Mouse (Mus musculus) heart, postnatal 14 days (tissue): ENCODE measurements at regions not wholly inside any gene's neighbourhood (a gene's known extent, or its start where the extent isn't known, plus 50 kb on each side); places are given as distances from the start of the nearest gene placed in this dataset.
"Not testable (repeated sequence)": the region's sequence is repeated elsewhere in the genome, so short reads cannot be mapped to it uniquely, and the experiment has no call there.

Source experiments
- DNase-seq, 2 experiments: peaks; one replicate each; pipeline ENCODE4 v3.0.0; 2021 to 2022
- intact Hi-C: fragments of 180-260 bp; cut with DNase I; formaldehyde crosslinking; loops from one replicate; pipeline ENCODE4 v1.15.1; 2025

DNA sequence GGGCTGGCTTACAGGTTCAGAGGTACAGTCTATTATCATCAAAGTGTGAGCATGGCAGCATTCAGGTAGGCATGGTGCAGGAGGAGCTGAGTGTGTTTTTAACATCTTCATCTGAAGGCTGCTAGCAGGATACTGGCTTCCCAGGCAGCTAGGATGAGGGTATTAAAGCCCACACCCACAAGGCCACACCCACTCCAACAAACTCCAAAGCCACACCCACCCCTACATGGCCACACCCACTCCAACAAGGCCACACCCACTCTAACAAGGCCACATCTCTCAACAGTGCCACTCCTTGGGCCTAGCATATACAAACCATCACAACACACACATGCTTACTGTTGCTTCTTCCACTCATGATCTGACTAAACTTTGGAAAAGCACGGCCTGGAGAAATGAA lies 172.5 kb downstream of the Msrb3 start:
- intact Hi-C loops: no loop called here
- DNase-seq: no peak

DNA sequence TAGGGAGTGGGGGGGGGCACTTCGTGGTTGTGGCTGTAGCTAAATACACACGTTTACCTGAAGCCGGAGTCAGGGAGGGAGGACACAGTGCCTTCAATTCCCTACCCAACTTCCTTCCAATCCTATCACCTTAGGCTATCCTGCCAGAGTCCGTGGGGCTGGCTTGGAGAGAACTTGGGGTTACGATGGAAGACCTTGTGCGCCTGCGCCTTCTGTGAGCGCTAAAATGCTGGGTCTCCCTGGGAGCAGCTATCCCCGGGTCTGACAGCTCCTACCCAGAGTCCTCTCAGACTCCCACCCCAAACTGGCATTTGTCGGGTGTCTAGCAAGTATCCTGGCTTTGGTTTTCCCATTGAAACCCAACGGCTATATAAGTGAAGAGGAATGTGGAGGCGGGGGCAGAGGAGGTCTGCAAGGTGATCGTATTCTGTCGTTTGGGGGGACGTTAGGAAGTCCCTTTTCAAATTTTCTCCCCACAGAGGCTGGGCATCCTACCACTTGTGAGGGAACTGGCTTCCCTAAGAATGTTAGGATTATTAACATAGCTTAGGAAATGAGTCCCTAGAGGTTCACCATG lies 176.9 kb downstream of the Msrb3 start:
- intact Hi-C loops: no loop called here
- DNase-seq: no peak

DNA sequence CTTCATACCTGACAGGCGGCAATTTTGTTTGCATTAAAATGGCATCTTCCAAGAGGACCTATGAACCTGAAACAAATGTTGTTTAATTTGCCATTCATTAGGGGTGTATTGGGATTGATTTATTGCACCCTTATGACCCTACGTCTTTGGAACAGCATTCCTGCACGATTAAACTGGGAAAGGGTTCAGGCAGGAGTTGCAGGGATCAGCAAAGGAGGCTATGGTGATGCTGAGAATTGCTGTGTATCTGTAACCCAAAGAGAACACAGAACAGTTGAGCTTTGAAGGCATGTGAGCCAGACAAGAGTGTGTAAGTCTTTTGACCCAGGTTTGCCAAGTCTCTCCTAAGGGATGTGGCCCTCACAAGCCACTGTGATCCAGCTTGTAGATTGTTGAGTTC lies 177.9 kb downstream of the Msrb3 start:
- no peak for DNase-seq
- intact Hi-C loops: no loop called here

DNA sequence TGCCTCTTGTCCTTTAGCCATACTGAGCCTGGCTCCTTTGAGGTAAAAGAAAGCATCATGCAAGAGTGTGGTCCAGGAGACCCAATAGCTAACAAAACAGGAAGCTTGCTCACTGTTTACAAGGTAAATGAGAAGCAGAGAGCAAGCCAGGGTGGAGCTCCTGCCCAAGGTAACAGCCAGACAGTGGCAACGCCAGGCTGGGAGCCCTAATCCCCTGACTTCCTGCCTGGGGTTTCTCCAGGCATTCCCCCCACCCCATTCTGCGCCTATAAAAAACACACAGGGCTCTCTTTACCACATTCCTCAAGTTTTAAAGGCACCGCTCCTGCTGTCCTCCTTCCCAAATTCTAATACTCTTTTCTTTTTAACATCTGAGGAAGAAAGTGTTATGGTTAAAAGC lies 178.8 kb downstream of the Msrb3 start:
- intact Hi-C loops: no loop called here
- no peak for DNase-seq

DNA sequence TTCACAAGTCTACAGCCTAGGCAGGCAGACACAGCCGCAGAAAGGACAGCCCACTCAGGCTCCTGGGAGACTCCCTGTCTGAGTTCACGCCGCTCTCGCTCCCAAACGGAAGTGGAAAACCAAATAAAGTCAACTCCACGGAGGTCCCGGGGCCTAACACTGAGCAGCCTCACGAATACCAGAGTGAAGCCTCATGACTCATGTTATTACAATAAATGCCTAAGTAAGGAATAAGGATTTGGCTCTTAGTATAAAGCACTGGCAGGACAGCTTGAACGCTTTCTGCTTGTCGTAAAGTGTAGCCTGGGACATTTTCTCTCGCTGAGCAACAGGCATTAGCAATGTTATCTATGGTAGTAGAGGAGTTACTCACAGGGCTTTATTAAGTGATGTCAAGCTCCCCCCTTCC lies 181.7 kb downstream of the Msrb3 start:
- intact Hi-C loops: no loop called here
- peak; percentile 36 to 42 for DNase-seq

DNA sequence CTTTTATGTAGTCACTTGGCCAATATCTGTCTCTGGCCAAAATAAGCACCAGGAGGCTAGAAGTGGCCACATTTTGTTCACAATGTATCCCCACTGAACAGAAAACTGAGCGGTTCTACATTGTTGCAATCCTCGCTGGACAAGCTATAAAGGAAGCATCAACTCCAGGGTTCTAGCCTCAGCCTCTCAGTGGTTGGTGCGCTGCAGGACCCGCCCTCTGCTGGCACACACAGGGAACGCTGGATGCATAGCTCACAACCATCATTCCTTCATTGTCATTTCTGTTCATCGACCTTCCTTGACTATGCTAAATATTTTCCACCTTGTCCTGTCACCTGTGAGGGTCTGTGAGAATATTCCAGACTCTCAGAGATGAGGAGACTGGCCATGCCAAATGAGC lies 182.5 kb downstream of the Msrb3 start:
- intact Hi-C loops: no loop called here
- DNase-seq: no peak

DNA sequence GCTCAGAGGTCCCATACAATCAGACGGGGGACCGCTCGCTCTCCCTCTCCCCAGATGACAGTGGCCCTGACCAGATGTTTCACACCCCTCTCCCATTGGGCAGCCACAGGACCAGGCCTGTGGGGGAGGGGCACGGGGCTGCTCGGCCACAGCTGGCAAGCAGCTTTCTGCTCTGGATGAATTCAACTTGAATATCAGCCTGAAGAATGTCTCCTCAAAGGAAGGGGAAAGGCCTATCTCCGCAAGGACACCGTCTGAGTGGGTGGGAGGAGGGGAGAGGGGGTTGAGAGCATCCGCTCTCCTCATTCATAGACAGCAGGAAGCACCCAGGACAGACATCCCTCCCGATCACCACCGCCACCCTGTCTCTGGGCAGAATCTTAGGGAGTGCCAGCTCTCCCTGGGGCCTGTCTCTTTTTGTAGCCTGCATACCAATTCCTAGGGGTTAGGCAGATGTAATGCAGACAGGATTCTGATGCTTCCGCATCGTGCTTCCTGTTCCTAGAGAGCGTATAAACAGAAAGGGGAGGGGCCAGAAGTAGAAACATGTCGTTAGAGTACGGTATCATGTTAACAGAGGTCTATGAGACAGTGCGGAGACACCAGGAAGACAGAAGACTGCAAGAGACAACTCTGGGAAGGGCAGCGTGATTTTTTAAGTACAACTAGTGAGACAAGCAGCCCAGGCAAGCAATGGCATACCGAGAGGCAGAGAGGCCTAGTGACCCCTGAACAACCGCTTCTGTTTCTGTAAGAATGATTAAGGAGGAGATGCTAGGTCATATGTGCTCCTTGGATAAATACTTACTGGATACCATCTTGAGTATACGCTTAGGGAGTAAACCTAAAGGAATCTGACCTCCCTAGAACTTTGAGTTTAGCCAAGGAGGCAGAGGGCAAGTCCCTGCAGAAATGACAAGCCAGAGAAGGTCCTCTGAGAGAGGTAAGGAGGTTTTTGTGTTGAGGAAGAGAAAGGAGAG lies 190.8 kb downstream of the Msrb3 start:
- DNase-seq: peak; percentile 16 to 45
- intact Hi-C loops: loop anchor here (10.0 kb wide), 1 partner anchor 157 kb away; no protein-coding TSS in a partner anchor

DNA sequence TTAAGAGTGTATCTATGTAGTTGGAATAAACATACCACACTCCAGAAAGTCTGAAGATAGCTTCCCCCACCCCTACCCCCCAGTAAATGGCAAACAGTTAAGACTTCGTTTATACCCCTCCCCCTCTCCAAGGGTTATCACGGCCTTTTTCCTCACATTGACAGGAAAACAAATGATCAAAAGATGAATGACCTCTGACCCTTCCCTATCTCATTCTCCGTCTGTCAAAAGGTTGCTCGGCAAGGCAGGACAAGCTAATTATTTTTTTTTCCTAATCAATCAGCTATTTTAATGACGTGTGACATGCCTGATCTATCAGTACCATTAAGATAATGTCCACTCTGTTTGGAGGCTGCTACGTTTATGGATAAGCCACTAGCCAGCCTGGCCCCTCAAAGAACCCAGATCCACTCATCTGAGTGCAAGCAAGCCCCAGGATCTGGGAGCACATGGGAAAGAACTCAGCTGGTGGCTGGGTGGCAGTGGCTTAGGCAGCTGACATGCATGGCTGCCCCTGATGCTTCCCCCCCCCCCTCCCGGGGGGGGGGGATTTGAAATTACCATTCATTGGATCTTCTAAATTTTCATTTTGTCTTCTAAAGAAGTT lies 192.1 kb downstream of the Msrb3 start:
- DNase-seq: no peak
- intact Hi-C loops: loop anchor here (10.0 kb wide), 1 partner anchor 158 kb away; no protein-coding TSS in a partner anchor

DNA sequence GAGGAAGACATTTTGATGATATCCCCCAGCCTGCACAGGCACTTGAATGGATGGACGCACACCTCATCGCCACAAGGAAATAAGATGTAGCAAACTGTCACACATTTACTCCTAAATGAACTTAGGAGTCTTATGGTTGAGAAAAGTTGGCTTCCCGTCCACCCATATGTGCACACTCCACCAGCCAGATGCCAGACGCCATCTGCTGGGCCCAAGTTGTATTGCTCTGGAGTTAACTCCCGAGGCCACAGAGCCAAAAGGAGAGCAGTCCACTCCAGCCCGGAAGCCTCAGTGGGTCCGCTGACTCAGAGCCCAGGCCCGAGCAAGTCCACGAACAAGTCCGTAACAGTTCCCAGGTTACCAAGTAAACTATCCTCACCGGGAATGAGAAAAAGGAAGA lies 197.1 kb downstream of the Msrb3 start:
- intact Hi-C loops: loop anchor here (1.0 to 10.0 kb wide), 4 partner anchors 115 to 445 kb away; no protein-coding TSS in a partner anchor
- DNase-seq: peak; percentile 81 to 89

DNA sequence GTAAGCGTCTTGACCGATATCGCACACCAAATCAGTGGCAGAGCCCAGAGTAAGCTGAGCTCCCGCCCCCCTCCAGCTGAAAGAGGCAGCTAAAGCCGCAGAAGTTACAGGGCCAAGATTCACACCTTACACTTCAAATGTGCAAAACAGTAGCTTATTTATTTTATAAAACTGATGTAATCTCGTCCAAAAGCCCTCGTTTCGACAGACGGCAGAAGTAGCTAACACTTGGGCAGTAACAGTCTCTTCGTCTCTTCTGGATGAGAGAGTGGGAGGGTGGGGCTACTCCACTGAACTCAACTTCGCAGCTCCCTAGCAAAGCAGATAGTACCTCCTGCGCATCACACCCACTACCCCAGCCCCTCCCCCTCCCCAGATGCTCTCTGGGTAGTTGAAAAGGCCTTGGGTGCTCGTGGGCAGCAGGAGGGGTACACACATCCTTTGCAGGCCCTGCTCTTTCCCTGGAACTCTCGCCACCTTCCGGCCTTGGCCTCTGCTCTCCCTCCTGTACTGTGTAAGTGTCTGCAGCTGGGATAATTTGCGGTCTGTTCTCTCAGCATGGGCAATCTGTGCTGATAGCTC lies 201.5 kb downstream of the Msrb3 start:
- intact Hi-C loops: no loop called here
- no peak for DNase-seq

DNA sequence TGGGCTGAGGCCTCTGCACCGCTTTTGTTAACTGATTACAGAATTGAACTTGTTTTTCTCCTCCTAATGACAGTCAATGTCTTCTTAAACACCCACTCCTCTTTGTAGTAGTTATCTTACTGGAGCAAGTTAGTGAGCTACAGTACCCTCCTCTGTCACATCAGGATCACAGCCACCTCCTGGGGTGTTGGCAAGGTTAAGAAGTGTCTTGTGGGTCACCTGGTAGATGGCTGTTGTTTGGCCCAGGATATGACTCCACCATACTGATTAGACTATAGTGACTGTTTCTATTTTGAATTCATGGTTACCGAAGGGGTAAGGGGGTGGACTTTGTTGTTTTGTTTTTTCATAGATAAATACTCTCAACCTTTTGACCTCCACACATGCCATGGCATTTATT lies 202.4 kb downstream of the Msrb3 start:
- intact Hi-C loops: no loop called here
- DNase-seq: no peak

DNA sequence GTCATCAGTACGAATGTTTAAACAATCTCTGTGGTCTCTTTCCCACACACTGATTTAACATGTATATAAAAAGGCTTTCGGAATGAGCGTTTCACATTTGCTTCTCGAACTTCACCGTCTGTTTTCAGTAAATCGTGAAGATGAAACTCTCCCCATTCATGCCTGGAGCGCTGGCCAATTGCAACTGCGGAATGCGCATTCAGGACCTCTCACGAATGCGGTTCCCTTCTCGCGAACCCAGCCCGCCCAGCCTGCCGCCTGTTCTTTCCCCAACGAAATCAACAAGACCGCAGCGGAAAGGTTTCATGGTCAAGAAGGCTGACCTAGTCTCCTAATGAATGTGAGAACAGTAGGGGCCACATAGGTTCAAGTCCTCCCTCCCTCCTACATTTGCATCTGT lies 204.4 kb downstream of the Msrb3 start:
- peak in 1 of 2 experiments; percentile 20 for DNase-seq
- intact Hi-C loops: no loop called here

DNA sequence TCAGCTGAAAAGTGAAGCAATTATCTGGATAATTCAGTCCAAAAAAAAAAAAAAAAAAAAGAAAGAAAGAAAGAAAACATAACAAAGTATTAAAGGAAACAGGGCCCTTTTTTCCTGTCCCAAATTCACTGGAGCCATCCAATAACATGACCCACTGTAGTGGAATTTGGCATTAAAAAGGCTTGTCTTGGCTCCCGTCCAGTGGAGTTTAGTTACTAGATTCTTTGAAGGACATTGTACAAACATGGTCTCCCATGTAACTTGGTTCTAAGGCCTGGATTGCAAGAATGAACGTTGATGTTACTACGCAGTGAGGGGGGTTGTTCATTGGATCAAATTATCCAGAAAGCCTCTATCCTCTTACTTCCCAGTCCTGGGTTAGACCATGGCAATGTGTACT lies 207.4 kb downstream of the Msrb3 start:
- intact Hi-C loops: no loop called here
- peak; percentile 15 to 58 for DNase-seq

DNA sequence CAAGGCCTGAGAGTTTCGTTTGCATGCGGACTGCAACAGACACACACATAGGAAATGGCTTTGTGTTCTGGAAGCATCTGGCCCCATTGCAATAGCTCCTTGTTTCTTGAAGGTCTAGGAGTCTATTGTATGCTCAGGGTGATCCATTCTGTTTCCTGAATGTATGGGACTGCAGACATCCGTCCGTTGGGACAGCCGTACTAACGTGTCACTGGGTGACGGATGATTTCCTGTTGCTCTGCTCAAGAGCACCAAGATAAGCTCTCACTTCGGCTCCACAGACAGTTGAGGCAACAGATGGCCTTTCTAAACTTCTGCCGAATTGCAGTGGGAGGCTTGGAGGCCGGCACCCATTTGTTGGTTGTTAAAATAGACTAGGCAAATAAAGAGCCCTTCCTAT lies 209.9 kb upstream of the Hmga2 start:
- intact Hi-C loops: no loop called here
- DNase-seq: no peak

DNA sequence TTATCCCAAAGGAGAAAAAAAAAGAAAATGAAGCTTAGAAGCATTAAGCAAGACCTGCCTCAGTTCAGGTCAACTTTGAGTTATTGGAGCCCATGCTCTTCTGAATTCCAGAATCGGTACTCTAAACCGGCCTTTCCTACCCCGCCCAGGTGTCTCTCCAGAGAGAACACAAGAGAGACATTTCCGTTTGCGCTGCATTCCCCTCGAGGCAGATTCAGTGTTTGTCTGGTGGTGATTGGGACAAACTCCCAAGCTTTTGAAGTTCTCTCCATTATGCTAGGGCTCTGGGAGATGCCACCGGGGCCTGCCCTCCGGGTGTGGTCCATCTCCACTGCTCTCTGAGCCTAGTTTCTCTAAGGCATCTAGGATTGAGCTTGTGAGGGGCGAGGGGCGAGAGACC lies 205.8 kb upstream of the Hmga2 start:
- intact Hi-C loops: no loop called here
- DNase-seq: no peak

DNA sequence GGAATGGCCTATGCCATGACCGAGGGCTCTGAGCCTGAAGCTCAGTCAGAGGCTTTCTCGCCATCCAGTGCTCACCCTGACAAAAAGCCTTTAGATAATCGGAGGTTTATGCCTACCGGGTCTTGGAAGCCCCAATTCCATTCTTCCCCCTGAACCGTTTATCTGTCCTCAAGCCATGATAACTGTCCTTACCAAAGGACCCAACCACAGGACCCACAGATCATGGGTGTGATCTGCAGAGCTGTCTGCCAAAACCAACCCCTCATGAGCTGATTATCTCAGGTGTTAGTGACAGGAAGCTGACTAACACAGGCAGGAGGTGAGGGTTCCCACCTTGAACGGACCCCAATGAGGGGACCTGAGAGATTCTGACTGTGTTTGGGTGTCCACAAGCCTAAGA lies 203.7 kb upstream of the Hmga2 start:
- intact Hi-C loops: no loop called here
- DNase-seq: no peak

DNA sequence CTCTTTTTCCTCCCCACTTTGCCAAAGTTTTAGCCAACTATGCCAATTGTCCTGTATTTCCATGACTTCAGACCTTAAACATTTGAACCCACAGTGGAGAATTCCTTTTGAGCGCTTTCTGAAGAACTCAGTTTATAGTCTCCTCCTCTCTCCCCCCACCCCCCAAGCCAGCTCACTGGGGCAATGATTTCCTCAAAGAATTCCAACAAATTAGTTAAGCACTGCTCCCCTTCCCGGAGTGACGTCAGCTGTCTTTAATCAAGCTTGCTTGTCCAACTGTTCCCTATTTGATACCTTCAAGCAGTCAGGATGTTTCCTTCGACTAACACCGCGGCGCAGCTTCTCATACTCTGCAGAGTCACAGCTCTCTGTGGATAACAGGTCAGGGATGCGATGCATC lies 202.0 kb upstream of the Hmga2 start:
- no peak for DNase-seq
- intact Hi-C loops: no loop called here

DNA sequence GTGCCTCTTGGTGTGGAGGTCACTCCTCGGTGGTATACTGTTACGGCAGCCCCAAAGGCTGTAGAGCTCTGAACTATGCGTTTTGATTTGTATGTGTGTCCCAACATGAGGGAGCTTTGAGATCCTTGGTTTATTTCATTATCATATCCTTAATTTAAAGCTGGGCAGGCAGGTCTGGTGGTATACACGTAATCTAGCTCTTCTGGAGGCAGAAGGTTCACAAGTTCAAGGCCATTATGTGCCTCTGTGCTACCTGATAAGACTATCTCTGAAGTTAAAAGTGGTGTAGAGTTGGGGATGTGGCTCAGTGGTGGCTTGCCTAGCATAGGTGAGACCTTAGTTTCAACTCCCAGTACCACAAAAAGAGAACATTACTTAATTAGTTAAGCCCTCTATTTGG lies 199.1 kb upstream of the Hmga2 start:
- no peak for DNase-seq
- intact Hi-C loops: no loop called here

DNA sequence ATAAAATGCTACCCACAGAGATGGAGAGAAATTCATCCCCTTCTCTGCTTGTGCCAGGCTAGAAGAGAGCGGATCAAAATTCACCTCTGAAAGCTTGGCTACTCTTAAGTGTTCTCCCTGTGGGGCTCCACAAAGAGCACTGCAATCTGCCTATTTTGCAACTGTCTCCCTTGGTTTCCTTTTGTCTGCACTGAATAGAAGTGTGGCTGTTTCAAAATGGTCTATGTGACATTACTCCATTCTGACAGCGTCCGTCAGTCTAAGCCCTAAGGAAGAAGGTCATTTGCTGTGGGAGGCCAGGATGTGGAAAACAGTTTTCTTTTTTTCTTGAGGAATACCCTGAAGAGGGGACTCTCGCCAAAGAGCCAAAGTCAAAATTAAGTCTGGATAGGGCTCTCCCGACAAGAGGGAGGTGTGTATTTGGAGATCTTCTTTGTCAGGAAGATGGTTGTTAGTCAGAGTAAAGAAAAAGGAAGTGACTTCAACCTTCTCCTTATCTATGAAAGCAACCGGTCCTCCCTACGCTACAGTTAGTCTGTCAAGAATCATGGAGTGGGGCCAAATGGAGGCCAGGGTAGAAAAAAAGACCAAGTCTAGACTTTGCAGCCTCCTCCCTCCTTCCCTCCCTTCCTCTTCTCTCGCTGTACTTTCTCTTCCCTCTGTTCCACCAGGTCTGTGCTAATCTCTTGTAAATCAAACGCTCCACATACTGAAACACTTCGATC lies 198.2 kb upstream of the Hmga2 start:
- DNase-seq: peak in 1 of 2 experiments; percentile 16
- intact Hi-C loops: no loop called here

DNA sequence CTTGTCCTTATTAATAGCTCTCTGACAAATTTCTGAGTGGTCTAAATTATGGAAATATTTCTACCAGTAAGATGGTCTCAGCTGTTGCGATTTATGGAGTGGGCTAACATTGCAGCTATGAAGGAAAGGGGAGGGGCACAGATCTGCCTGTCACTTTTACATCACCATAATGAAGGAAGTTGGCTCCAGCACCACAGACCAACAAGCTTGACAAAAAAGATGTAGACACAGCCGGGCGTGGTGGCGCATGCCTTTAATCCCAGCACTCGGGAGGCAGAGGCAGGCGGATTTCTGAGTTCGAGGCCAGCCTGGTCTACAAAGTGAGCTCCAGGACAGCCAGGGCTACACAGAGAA lies 191.4 kb upstream of the Hmga2 start:
- DNase-seq: not testable (repeated sequence)
- intact Hi-C loops: loop anchor here (5.0 kb wide), 1 partner anchor 410 kb away; no protein-coding TSS in a partner anchor
